Mouse (Mus musculus) hindbrain, embryonic 12.5 days (tissue): ENCODE data around the gene Rspo1. TPM values are rescaled to one million over a fixed set of nuclear protein-coding genes. Genes with fewer than 3 reads are reported as not detected.

Experiments
- ATAC-seq: fragments of 200-750 bp; cut with Nextera tagmentation; 2 replicates; pipeline ENCODE4 v1.8.0; 2017; ENCODE audit warnings: moderate TSS enrichment; ENCODE audit not compliant: low FRiP score
- H3K27ac ChIP-seq: fragments of 300-500 bp; sonication (generic); 2 replicates; pipeline ENCODE4 v1.5.1; 2016; ENCODE audit warnings: mild to moderate bottlenecking
- H3K27me3 ChIP-seq: fragments of 300-500 bp; sonication (generic); 2 replicates; pipeline ENCODE4 v1.6.1; 2016; ENCODE audit warnings: mild to moderate bottlenecking
- H3K36me3 ChIP-seq: fragments of 300-500 bp; sonication (generic); 2 replicates; pipeline ENCODE4 v1.6.1; 2016; ENCODE audit warnings: mild to moderate bottlenecking
- H3K4me1 ChIP-seq: fragments of 300-500 bp; sonication (generic); 2 replicates; pipeline ENCODE4 v1.6.1; 2016
- H3K4me2 ChIP-seq: fragments of 300-500 bp; sonication (generic); replicated peaks from 2 replicates; pipeline ENCODE4 v1.6.1; 2016; ENCODE audit warnings: mild to moderate bottlenecking
- H3K4me3 ChIP-seq: fragments of 300-500 bp; sonication (generic); 2 replicates; pipeline ENCODE4 v1.5.1; 2016; ENCODE audit warnings: mild to moderate bottlenecking
- H3K9ac ChIP-seq: fragments of 300-500 bp; sonication (generic); 2 replicates; pipeline ENCODE4 v1.6.1; 2016; ENCODE audit warnings: mild to moderate bottlenecking, moderate library complexity
- H3K9me3 ChIP-seq: fragments of 300-500 bp; sonication (generic); replicated peaks from 2 replicates; pipeline ENCODE4 v1.6.1; 2016; ENCODE audit warnings: mild to moderate bottlenecking
- WGBS: fragments of 180-500 bp; shearing (Covaris S2); methylation state at CpG from one replicate; pipeline ENCODE4 v1.1.7; 2016; 5-methylcytosine and 5-hydroxymethylcytosine counted together
- polyA plus RNA-seq: library from polyadenylated mRNA; unstranded; fragments of >200 nt; fragmentation: Nextera tagmentation; extraction: Ambion mirVana; gene quantifications from 2 replicates; pipeline ENCODE4 v1.2.1, GENCODE M21; 2016

Gene Rspo1
- polyA plus RNA-seq, 1 experiment from 2014 or later, result 7.0 TPM

- H3K9me3 ChIP-seq, result no peaks in the 10 kb centered on the region
- H3K4me2 ChIP-seq, result no peak overlapping the region
- H3K4me1 ChIP-seq, result peaks cover 3% of the 10 kb centered on the region; the same call in 1 of the 2 replicates
- no peak overlapping the region for H3K27ac ChIP-seq
- 53% methylated on average over 15 of the region's 15 CpGs for WGBS
- H3K9ac ChIP-seq, result no peak overlapping the region
- H3K4me3 ChIP-seq, result no peak overlapping the region
- no peak for ATAC-seq
- H3K27me3 ChIP-seq, result peaks cover 35% of the 10 kb centered on the region
- H3K36me3 ChIP-seq, result no peaks in the 10 kb centered on the region
Observed at GRCm38 (mm10) chr4:125007460-125007859, 21.2 kb downstream of the Rspo1 start.

- 74% methylated on average over 6 of the region's 6 CpGs for WGBS
- H3K9ac ChIP-seq, result no peak overlapping the region
- H3K9me3 ChIP-seq, result no peaks in the 10 kb centered on the region
- H3K4me3 ChIP-seq, result no peak overlapping the region
- peaks cover 3% of the 10 kb centered on the region; the same call in 1 of the 2 replicates for H3K4me1 ChIP-seq
- peaks cover 35% of the 10 kb centered on the region for H3K27me3 ChIP-seq
- H3K27ac ChIP-seq, result no peak overlapping the region
- ATAC-seq, result no peak
- H3K36me3 ChIP-seq, result no peaks in the 10 kb centered on the region
- no peak overlapping the region for H3K4me2 ChIP-seq
Observed at GRCm38 (mm10) chr4:125008220-125008619, 22.0 kb downstream of the Rspo1 start.

GRCm38 (mm10) chr4:125008712-125009111, 22.5 kb downstream of the Rspo1 start:
- H3K4me1 ChIP-seq, result peaks cover 3% of the 10 kb centered on the region; the same call in 1 of the 2 replicates
- ATAC-seq, result no peak
- H3K27ac ChIP-seq, result no peak overlapping the region
- 67% methylated on average over 8 of the region's 8 CpGs for WGBS
- no peaks in the 10 kb centered on the region for H3K9me3 ChIP-seq
- no peak overlapping the region for H3K4me3 ChIP-seq
- H3K4me2 ChIP-seq, result no peak overlapping the region
- no peaks in the 10 kb centered on the region for H3K36me3 ChIP-seq
- peaks cover 35% of the 10 kb centered on the region for H3K27me3 ChIP-seq
- no peak overlapping the region for H3K9ac ChIP-seq

- Histone ChIP-seq H3K9me3 (no peaks in the 10 kb centered on the region), H3K4me2 (no peak within 1 kb of the TSS), H3K27me3 (no peaks in the 10 kb centered on the region; the same call in none of the 2 replicates), H3K4me1 (no peaks in the 10 kb centered on the region), H3K36me3 (no peaks in the 10 kb centered on the region), H3K27ac (no peak within 1 kb of the TSS), H3K4me3 (no peak within 1 kb of the TSS), H3K9ac (no peak within 1 kb of the TSS)
- WGBS, result 87% methylated on average over 10 of the region's 10 CpGs
- ATAC-seq, result no peak
Observed at GRCm38 (mm10) chr4:125015806-125016635, 29.8 kb downstream of the Rspo1 start, which contains the start of gene Gnl2. TSS of gene Gnl2 (plus strand) at chr4:125016585.

GRCm38 (mm10) chr4:125017431-125017830, 31.2 kb downstream of the Rspo1 start:
- no peaks in the 10 kb centered on the region for H3K4me1 ChIP-seq
- H3K27ac ChIP-seq, result no peak overlapping the region
- 82% methylated on average over 11 of the region's 11 CpGs for WGBS
- peaks cover 4% of the 10 kb centered on the region for H3K27me3 ChIP-seq
- H3K9me3 ChIP-seq, result no peaks in the 10 kb centered on the region
- no peaks in the 10 kb centered on the region for H3K36me3 ChIP-seq
- no peak overlapping the region for H3K9ac ChIP-seq
- no peak overlapping the region for H3K4me2 ChIP-seq
- no peak overlapping the region for H3K4me3 ChIP-seq
- ATAC-seq, result no peak

- H3K4me2 ChIP-seq, result no peak overlapping the region
- no peak overlapping the region for H3K27ac ChIP-seq
- no peaks in the 10 kb centered on the region for H3K36me3 ChIP-seq
- no peak overlapping the region for H3K9ac ChIP-seq
- no peak overlapping the region for H3K4me3 ChIP-seq
- WGBS, result 33% methylated on average over 11 of the region's 11 CpGs
- peaks cover 4% of the 10 kb centered on the region for H3K27me3 ChIP-seq
- H3K4me1 ChIP-seq, result no peaks in the 10 kb centered on the region
- no peaks in the 10 kb centered on the region for H3K9me3 ChIP-seq
- ATAC-seq, result no peak
Observed at GRCm38 (mm10) chr4:125020780-125021538, 34.7 kb downstream of the Rspo1 start.

- Histone ChIP-seq H3K36me3 (peaks cover 9% of the 10 kb centered on the region), H3K4me2 (peak overlapping the region; percentile 84), H3K9me3 (no peaks in the 10 kb centered on the region), H3K9ac (peak overlapping the region; percentile 90), H3K4me3 (peak overlapping the region; percentile 93), H3K27ac (no peak overlapping the region), H3K4me1 (peaks cover 20% of the 10 kb centered on the region), H3K27me3 (peaks cover 2% of the 10 kb centered on the region; the same call in 1 of the 2 replicates)
- ATAC-seq, result peak; percentile 98
- under 1% methylated on average over 50 of the region's 50 CpGs for WGBS
Observed at GRCm38 (mm10) chr4:125029891-125030614, 43.8 kb downstream of the Rspo1 start.

- WGBS, result 86% methylated on average over 4 of the region's 4 CpGs
- H3K9ac ChIP-seq, result no peak overlapping the region
- H3K27ac ChIP-seq, result no peak overlapping the region
- peaks cover 41% of the 10 kb centered on the region for H3K36me3 ChIP-seq
- no peak overlapping the region for H3K4me2 ChIP-seq
- H3K9me3 ChIP-seq, result no peaks in the 10 kb centered on the region
- peaks cover 19% of the 10 kb centered on the region for H3K4me1 ChIP-seq
- no peaks in the 10 kb centered on the region for H3K27me3 ChIP-seq
- H3K4me3 ChIP-seq, result no peak overlapping the region
- ATAC-seq, result no peak
Observed at GRCm38 (mm10) chr4:125034341-125034740, 48.1 kb downstream of the Rspo1 start.

- Histone ChIP-seq H3K27ac (no peak overlapping the region), H3K9ac (no peak overlapping the region), H3K4me1 (no peaks in the 10 kb centered on the region), H3K4me3 (no peak overlapping the region), H3K9me3 (no peaks in the 10 kb centered on the region), H3K4me2 (no peak overlapping the region), H3K27me3 (no peaks in the 10 kb centered on the region), H3K36me3 (peaks cover 90% of the 10 kb centered on the region)
- ATAC-seq, result no peak
- 90% methylated on average over 7 of the region's 7 CpGs for WGBS
Observed at GRCm38 (mm10) chr4:125044454-125044853, 58.2 kb downstream of the Rspo1 start.

GRCm38 (mm10) chr4:125055385-125055784, 69.2 kb downstream of the Rspo1 start:
- Histone ChIP-seq H3K9ac (no peak overlapping the region), H3K27ac (no peak overlapping the region), H3K9me3 (no peaks in the 10 kb centered on the region), H3K4me1 (peaks cover 4% of the 10 kb centered on the region), H3K4me2 (no peak overlapping the region), H3K4me3 (no peak overlapping the region), H3K27me3 (no peaks in the 10 kb centered on the region), H3K36me3 (peaks cover 58% of the 10 kb centered on the region)
- WGBS, result 96% methylated on average over 9 of the region's 9 CpGs
- no peak for ATAC-seq

- Histone ChIP-seq H3K4me1 (peaks cover 4% of the 10 kb centered on the region), H3K4me3 (no peak overlapping the region), H3K4me2 (no peak overlapping the region), H3K27ac (no peak overlapping the region), H3K9ac (no peak overlapping the region), H3K9me3 (no peaks in the 10 kb centered on the region), H3K27me3 (no peaks in the 10 kb centered on the region), H3K36me3 (peaks cover 50% of the 10 kb centered on the region)
- no peak for ATAC-seq
- WGBS, result 84% methylated on average over 4 of the region's 4 CpGs
Observed at GRCm38 (mm10) chr4:125056476-125056875, 70.2 kb downstream of the Rspo1 start.

- WGBS, result 64% methylated on average over 3 of the region's 3 CpGs
Observed at GRCm38 (mm10) chr4:125057273-125057672, 71.0 kb downstream of the Rspo1 start.

More at GRCm38 (mm10) chr4:125057273-125057672, 71.0 kb downstream of the Rspo1 start:
- Histone ChIP-seq H3K27ac (no peak overlapping the region), H3K4me2 (no peak overlapping the region), H3K9ac (no peak overlapping the region), H3K9me3 (no peaks in the 10 kb centered on the region), H3K27me3 (no peaks in the 10 kb centered on the region), H3K4me3 (no peak overlapping the region), H3K4me1 (peaks cover 4% of the 10 kb centered on the region), H3K36me3 (peaks cover 42% of the 10 kb centered on the region)
- ATAC-seq, result no peak
